Mouse (Mus musculus) G1E (cell line): ENCODE results near the gene Dnajc6.

Experiments
- CTCF ChIP-seq: IDR thresholded peaks from 2 replicates; pipeline ENCODE4 v1.5.1; 2012; ENCODE audit warnings: low read depth, low read length, inconsistent platforms, mixed read lengths
- GATA1 ChIP-seq: IDR thresholded peaks from 2 replicates; pipeline ENCODE4 v1.6.1; 2012; ENCODE audit warnings: borderline replicate concordance, low read length, inconsistent platforms, mixed read lengths

- no peak for TF ChIP-seq CTCF
- no peak for TF ChIP-seq GATA1
Observed at GRCm38 (mm10) chr4:101562836-101563235, 66.4 kb downstream of the Dnajc6 start.
